Mouse (Mus musculus) heart, embryonic 13.5 days (tissue): ENCODE data around the gene Hoxa11. TPM values are rescaled to one million over a fixed set of nuclear protein-coding genes. Genes with fewer than 3 reads are reported as not detected.
A peak's percentile ranks its signal among the peaks of the same experiment; 100 is the strongest.

ENCODE experiments used
- ATAC-seq: fragments of 200-750 bp; cut with Nextera tagmentation; 2 replicates; pipeline ENCODE4 v1.8.0; 2017; ENCODE audit warnings: moderate TSS enrichment; ENCODE audit not compliant: insufficient number of reproducible peaks, low FRiP score, low TSS enrichment; ENCODE audit errors: extremely low read depth
- H3K27ac ChIP-seq: fragments of 300-500 bp; sonication (generic); replicated peaks from 2 replicates; pipeline ENCODE4 v1.5.1; 2015; ENCODE audit warnings: moderate library complexity, mild to moderate bottlenecking, inconsistent platforms
- H3K27me3 ChIP-seq: fragments of 300-500 bp; sonication (generic); replicated peaks from 2 replicates; pipeline ENCODE4 v1.6.1; 2015; ENCODE audit warnings: mild to moderate bottlenecking, inconsistent platforms
- H3K36me3 ChIP-seq: fragments of 300-500 bp; sonication (generic); 2 replicates; pipeline ENCODE4 v1.6.1; 2015; ENCODE audit warnings: mild to moderate bottlenecking, inconsistent platforms
- H3K4me1 ChIP-seq: fragments of 300-500 bp; sonication (generic); 2 replicates; pipeline ENCODE4 v1.6.1; 2015; ENCODE audit warnings: inconsistent platforms
- H3K4me2 ChIP-seq: fragments of 300-500 bp; sonication (generic); 2 replicates; pipeline ENCODE4 v1.6.1; 2015; ENCODE audit warnings: inconsistent platforms, mild to moderate bottlenecking, moderate library complexity
- H3K4me3 ChIP-seq: fragments of 300-500 bp; sonication (generic); 2 replicates; pipeline ENCODE4 v1.5.1; 2015; ENCODE audit warnings: moderate library complexity, mild to moderate bottlenecking, inconsistent platforms
- H3K9ac ChIP-seq: fragments of 300-500 bp; sonication (generic); 2 replicates; pipeline ENCODE4 v1.6.1; 2015; ENCODE audit warnings: inconsistent platforms, mild to moderate bottlenecking, moderate library complexity
- H3K9me3 ChIP-seq: fragments of 300-500 bp; sonication (generic); 2 replicates; pipeline ENCODE4 v1.6.1; 2016; ENCODE audit warnings: inconsistent platforms
- WGBS: fragments of 180-500 bp; shearing (Covaris S2); methylation state at CpG from one replicate; pipeline ENCODE4 v1.1.7; 2015; ENCODE audit warnings: mixed read lengths; 5-methylcytosine and 5-hydroxymethylcytosine counted together
- polyA plus RNA-seq: library from polyadenylated mRNA; unstranded; fragments of >200 nt; fragmentation: Nextera tagmentation; extraction: Ambion mirVana; gene quantifications from 2 replicates; pipeline ENCODE4 v1.2.1, GENCODE M21; 2015

Gene Hoxa11
- not detected in 2 replicates for polyA plus RNA-seq

- Histone ChIP-seq H3K36me3 (no peaks in the 10 kb centered on the region), H3K27me3 (peaks cover 99% of the 10 kb centered on the region), H3K4me2 (peak within 1 kb of the TSS; percentile 37), H3K9ac (no peak within 1 kb of the TSS), H3K27ac (no peak within 1 kb of the TSS), H3K4me1 (peaks cover 6% of the 10 kb centered on the region; the same call in 1 of the 2 replicates), H3K9me3 (no peaks in the 10 kb centered on the region), H3K4me3 (peak within 1 kb of the TSS; percentile 32)
- no peak for ATAC-seq
- WGBS = 2% methylated on average over 20 of the region's 20 CpGs
Measured at GRCm38 (mm10) chr6:52245757-52246142, at the start of gene Hoxa11. Gene Hoxa11 (minus strand): TSS chr6:52245810.

GRCm38 (mm10) chr6:52294616-52295015, 49.0 kb upstream of the Hoxa11 start:
- H3K27me3 ChIP-seq = peaks cover 86% of the 10 kb centered on the region

GRCm38 (mm10) chr6:52292328-52292727, 46.7 kb upstream of the Hoxa11 start:
- Histone ChIP-seq H3K27me3 (peaks cover 88% of the 10 kb centered on the region), H3K9me3 (no peaks in the 10 kb centered on the region), H3K9ac (no peak overlapping the region), H3K4me2 (no peak overlapping the region), H3K4me1 (peaks cover 15% of the 10 kb centered on the region), H3K36me3 (no peaks in the 10 kb centered on the region), H3K4me3 (no peak overlapping the region), H3K27ac (no peak overlapping the region)
- ATAC-seq = no peak
- WGBS = 62% methylated on average over 7 of the region's 7 CpGs

More at GRCm38 (mm10) chr6:52294616-52295015, 49.0 kb upstream of the Hoxa11 start:
- H3K4me3 ChIP-seq = no peak overlapping the region
- H3K9me3 ChIP-seq = no peaks in the 10 kb centered on the region
- peaks cover 15% of the 10 kb centered on the region for H3K4me1 ChIP-seq
- H3K36me3 ChIP-seq = no peaks in the 10 kb centered on the region
- H3K4me2 ChIP-seq = no peak overlapping the region
- H3K27ac ChIP-seq = no peak overlapping the region
- no peak for ATAC-seq
- no peak overlapping the region for H3K9ac ChIP-seq
- 66% methylated on average over 6 of the region's 6 CpGs for WGBS

- Histone ChIP-seq H3K4me3 (peak overlapping the region; percentile 51), H3K9ac (peak overlapping the region; percentile 58), H3K27ac (no peak overlapping the region), H3K36me3 (no peaks in the 10 kb centered on the region), H3K9me3 (no peaks in the 10 kb centered on the region), H3K4me1 (peaks cover 15% of the 10 kb centered on the region), H3K4me2 (peak overlapping the region; percentile 77), H3K27me3 (peaks cover 88% of the 10 kb centered on the region)
- 2% methylated on average over 45 of the region's 45 CpGs for WGBS
- ATAC-seq = no peak
Measured at GRCm38 (mm10) chr6:52291021-52291860, 45.6 kb upstream of the Hoxa11 start.

- 16% methylated on average over 12 of the region's 12 CpGs for WGBS
- Histone ChIP-seq H3K27ac (no peak overlapping the region), H3K9me3 (no peaks in the 10 kb centered on the region), H3K4me2 (peak overlapping the region; percentile 77; the same call in 1 of the 2 replicates), H3K4me3 (no peak overlapping the region), H3K36me3 (no peaks in the 10 kb centered on the region), H3K9ac (no peak overlapping the region), H3K27me3 (peaks cover 79% of the 10 kb centered on the region), H3K4me1 (peaks cover 15% of the 10 kb centered on the region)
- no peak for ATAC-seq
Measured at GRCm38 (mm10) chr6:52290186-52290585, 44.6 kb upstream of the Hoxa11 start.

DNA sequence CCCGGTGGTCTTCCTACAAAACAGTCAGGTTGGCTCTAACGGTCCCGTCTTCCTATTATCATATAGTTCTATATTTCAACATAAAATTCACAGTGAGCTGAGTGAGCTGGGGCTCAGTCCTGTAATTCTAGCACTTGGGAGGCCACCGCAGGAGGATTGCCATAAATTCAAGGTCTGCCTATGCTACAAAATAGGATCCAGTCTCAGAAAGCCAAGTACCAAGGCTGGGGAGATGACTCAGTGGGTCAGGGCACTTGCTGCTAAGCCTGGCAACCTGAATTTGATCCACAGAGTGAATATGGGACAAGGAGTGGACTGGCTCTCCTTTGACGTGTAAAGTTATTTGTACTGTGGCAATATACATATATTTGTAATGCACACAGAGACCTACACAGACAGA, 38.3 kb upstream of the Hoxa11 start:
- no peak overlapping the region for H3K4me2 ChIP-seq
- H3K4me3 ChIP-seq = no peak overlapping the region
- no peak overlapping the region for H3K27ac ChIP-seq
- ATAC-seq = no peak
- peaks cover 65% of the 10 kb centered on the region for H3K27me3 ChIP-seq
- no peak overlapping the region for H3K9ac ChIP-seq
- 83% methylated on average over 5 of the region's 5 CpGs for WGBS
- H3K9me3 ChIP-seq = no peaks in the 10 kb centered on the region
- peaks cover 11% of the 10 kb centered on the region; the same call in 1 of the 2 replicates for H3K4me1 ChIP-seq
- H3K36me3 ChIP-seq = no peaks in the 10 kb centered on the region

DNA sequence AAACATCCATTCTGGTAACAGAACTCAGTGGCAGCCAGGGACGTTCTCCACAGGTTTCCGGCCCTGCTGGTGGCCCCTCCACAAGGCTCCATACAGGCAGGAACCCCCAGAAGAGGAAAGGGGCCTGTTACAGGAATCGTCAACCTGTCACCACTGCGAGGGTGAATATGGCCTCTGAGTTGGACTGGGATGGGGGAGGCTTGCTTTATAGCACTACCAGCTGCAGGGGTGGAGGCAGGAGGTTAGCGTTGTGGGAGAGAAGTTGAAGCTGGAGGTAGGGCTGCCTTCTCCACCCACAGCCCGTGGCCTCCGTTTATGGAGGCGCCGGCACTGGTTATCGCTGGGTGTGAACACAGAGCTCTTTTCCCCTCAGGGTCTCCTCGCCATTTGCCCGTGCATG, 35.5 kb upstream of the Hoxa11 start:
- no peak overlapping the region for H3K27ac ChIP-seq
- H3K36me3 ChIP-seq = no peaks in the 10 kb centered on the region
- H3K4me2 ChIP-seq = no peak overlapping the region
- H3K4me3 ChIP-seq = no peak overlapping the region
- no peak overlapping the region for H3K9ac ChIP-seq
- peaks cover 11% of the 10 kb centered on the region; the same call in 1 of the 2 replicates for H3K4me1 ChIP-seq
- no peak for ATAC-seq
- 40% methylated on average over 12 of the region's 12 CpGs for WGBS
- no peaks in the 10 kb centered on the region for H3K9me3 ChIP-seq
- H3K27me3 ChIP-seq = peaks cover 71% of the 10 kb centered on the region

- no peak overlapping the region for H3K27ac ChIP-seq
- peaks cover 91% of the 10 kb centered on the region for H3K27me3 ChIP-seq
- H3K4me2 ChIP-seq = no peak overlapping the region
- no peak overlapping the region for H3K4me3 ChIP-seq
- WGBS = 5% methylated on average over 5 of the region's 5 CpGs
- no peak overlapping the region for H3K9ac ChIP-seq
- no peaks in the 10 kb centered on the region for H3K9me3 ChIP-seq
- no peaks in the 10 kb centered on the region for H3K36me3 ChIP-seq
- H3K4me1 ChIP-seq = peaks cover 21% of the 10 kb centered on the region
- ATAC-seq = no peak
Measured at GRCm38 (mm10) chr6:52276920-52277319, 31.3 kb upstream of the Hoxa11 start.

DNA sequence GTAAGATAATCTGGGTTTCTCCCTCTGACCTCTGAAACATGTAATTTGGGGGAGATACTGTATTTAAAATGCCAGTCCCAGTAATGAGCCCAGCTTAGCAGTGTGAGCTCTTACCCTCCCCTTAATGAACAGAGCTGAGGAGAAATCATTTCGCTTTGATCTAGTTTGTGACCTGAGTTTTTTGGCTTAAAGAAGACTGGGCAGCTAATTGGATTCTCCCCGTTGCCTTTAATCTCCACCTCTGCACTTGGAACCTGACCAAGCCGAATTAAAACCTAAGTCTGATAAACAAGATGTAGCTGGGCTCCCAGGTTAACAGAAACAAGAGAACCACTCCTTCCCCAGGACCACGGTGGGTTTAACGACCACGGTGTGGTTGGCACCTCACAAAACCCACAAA, 30.8 kb upstream of the Hoxa11 start:
- Histone ChIP-seq H3K4me1 (peaks cover 21% of the 10 kb centered on the region), H3K27me3 (peaks cover 92% of the 10 kb centered on the region), H3K4me3 (no peak overlapping the region), H3K9me3 (no peaks in the 10 kb centered on the region), H3K4me2 (no peak overlapping the region), H3K36me3 (no peaks in the 10 kb centered on the region), H3K9ac (no peak overlapping the region), H3K27ac (no peak overlapping the region)
- no peak for ATAC-seq
- WGBS = 6% methylated on average over 6 of the region's 6 CpGs

DNA sequence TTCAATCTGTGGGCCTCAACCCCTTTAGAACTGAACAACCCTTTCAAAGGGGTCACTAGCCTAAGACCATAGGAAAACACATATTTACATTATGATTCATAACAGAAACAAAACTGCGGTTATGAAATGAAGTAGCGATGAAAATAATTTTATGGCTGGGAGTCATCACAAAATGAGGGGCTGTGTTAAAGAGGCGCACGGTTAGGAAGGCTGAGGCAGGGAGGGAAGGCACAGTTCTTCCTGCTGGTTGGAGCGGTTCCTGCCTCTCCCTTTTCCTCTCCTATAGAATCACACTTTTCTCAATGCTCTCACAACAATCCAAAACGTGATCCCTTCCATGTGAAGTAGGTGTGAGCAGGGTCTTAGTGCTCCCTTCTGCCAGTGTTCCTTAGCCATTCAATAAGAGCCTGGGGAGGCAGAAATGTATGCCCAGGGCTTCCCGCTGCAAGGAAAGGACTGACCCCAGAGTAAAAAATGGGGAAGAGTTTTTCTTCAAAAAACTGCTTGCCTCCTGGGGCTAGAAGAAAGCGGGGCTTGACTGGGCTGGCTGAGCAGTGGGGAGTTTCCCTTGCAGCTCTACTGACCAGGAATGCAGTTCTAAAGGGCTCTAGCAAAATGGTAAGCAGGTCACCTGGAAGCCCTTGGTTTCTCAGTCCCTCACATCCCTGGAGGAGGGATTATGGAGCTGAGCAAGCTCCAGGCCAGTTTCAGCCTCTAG, 30.1 kb upstream of the Hoxa11 start:
- WGBS = 14% methylated on average over 8 of the region's 8 CpGs
- no peak overlapping the region for H3K27ac ChIP-seq
- no peak for ATAC-seq
- H3K27me3 ChIP-seq = peaks cover 92% of the 10 kb centered on the region
- H3K4me3 ChIP-seq = no peak overlapping the region
- H3K9me3 ChIP-seq = no peaks in the 10 kb centered on the region
- no peak overlapping the region for H3K9ac ChIP-seq
- no peaks in the 10 kb centered on the region for H3K36me3 ChIP-seq
- H3K4me2 ChIP-seq = no peak overlapping the region
- H3K4me1 ChIP-seq = peaks cover 17% of the 10 kb centered on the region

DNA sequence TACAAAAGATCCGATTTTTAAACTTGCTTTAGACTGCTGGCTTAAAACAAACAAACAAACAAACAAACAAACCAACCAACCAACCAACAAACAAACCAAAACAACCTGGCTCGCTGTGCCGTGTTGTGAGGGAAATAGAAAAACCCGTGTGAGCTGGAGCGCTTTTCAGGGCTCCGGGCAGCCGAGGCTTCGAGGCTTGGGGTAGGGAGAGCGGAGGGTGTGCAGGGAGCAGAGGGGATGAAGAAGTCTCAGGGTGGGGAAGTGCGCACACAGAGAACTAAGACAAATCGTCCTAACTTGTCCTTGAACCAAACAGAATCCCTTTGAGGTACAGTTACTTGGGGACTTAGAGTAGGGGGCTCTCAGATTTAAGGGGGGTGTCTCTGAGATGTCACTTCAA, 29.0 kb upstream of the Hoxa11 start:
- peaks cover 94% of the 10 kb centered on the region for H3K27me3 ChIP-seq
- H3K36me3 ChIP-seq = no peaks in the 10 kb centered on the region
- H3K4me3 ChIP-seq = no peak overlapping the region
- ATAC-seq = no peak
- H3K27ac ChIP-seq = no peak overlapping the region
- no peak overlapping the region for H3K4me2 ChIP-seq
- no peak overlapping the region for H3K9ac ChIP-seq
- WGBS = 7% methylated on average over 11 of the region's 11 CpGs
- no peaks in the 10 kb centered on the region for H3K9me3 ChIP-seq
- H3K4me1 ChIP-seq = peaks cover 11% of the 10 kb centered on the region
